Mouse (Mus musculus) heart, embryonic 12.5 days (tissue): ENCODE results near the gene Kifap3. TPM values are rescaled to one million over a fixed set of nuclear protein-coding genes. Genes with fewer than 3 reads are reported as not detected.

Experiments used
- ATAC-seq: fragments of 200-750 bp; cut with Nextera tagmentation; 2 replicates; pipeline ENCODE4 v1.8.0; 2017; ENCODE audit warnings: moderate TSS enrichment, moderate library complexity; ENCODE audit not compliant: insufficient number of reproducible peaks, low FRiP score
- H3K27ac ChIP-seq: fragments of 300-500 bp; sonication (generic); 2 replicates; pipeline ENCODE4 v1.5.1; 2016; ENCODE audit warnings: mild to moderate bottlenecking, moderate library complexity; ENCODE audit not compliant: poor library complexity, severe bottlenecking
- H3K27me3 ChIP-seq: fragments of 300-500 bp; sonication (generic); replicated peaks from 2 replicates; pipeline ENCODE4 v1.6.1; 2016; ENCODE audit warnings: mild to moderate bottlenecking, moderate library complexity
- H3K36me3 ChIP-seq: fragments of 300-500 bp; sonication (generic); 2 replicates; pipeline ENCODE4 v1.6.1; 2016; ENCODE audit warnings: mild to moderate bottlenecking, moderate library complexity
- H3K4me1 ChIP-seq: fragments of 300-500 bp; sonication (generic); replicated peaks from 2 replicates; pipeline ENCODE4 v1.6.1; 2016; ENCODE audit warnings: mild to moderate bottlenecking
- H3K4me2 ChIP-seq: fragments of 300-500 bp; sonication (generic); 2 replicates; pipeline ENCODE4 v1.6.1; 2016; ENCODE audit warnings: mild to moderate bottlenecking, moderate library complexity
- H3K4me3 ChIP-seq: fragments of 300-500 bp; sonication (generic); 2 replicates; pipeline ENCODE4 v1.5.1; 2016; ENCODE audit warnings: mild to moderate bottlenecking
- H3K9ac ChIP-seq: fragments of 300-500 bp; sonication (generic); 2 replicates; pipeline ENCODE4 v1.6.1; 2016; ENCODE audit warnings: mild to moderate bottlenecking, moderate library complexity
- H3K9me3 ChIP-seq: fragments of 300-500 bp; sonication (generic); replicated peaks from 2 replicates; pipeline ENCODE4 v1.6.1; 2016; ENCODE audit warnings: mild to moderate bottlenecking, moderate library complexity
- WGBS: fragments of 180-500 bp; shearing (Covaris S2); methylation state at CpG from one replicate; pipeline ENCODE4 v1.1.7; 2016; 5-methylcytosine and 5-hydroxymethylcytosine counted together
- polyA plus RNA-seq: library from polyadenylated mRNA; unstranded; fragments of >200 nt; fragmentation: Nextera tagmentation; extraction: Ambion mirVana; gene quantifications from 2 replicates; pipeline ENCODE4 v1.2.1, GENCODE M21; 2016

Gene Kifap3
- polyA plus RNA-seq, 1 experiment from 2014 or later = 23.9 TPM

DNA sequence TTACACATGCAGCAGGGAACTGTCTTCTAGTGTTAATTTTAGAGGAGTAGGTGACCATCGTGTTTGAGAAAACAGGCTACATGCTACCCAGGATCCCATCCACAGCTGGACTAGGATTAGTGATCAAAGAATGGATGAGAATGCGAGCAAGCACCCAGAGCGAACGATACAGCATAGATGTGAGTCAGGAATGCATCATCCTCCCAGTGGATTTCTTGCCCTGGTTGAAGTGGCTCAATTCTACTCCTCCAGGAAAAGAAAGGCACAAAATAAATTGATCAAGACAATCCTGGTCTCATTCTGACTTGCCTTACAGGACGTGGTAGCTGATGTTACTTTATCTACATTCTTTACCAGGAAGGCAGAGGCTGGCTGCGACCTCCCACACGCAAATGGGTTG is 149.5 kb downstream of the Kifap3 start, which contains the start of gene Scyl3:
Gene Scyl3, plus strand, starts transcription at position 255 of the 400 bp plus-strand sequence.
- 70% methylated on average over 7 of the region's 7 CpGs for whole genome bisulfite sequencing
- H3K4me1 ChIP-seq = peaks cover 15% of the 10 kb centered on the region
- H3K9ac ChIP-seq = peak within 1 kb of the TSS; percentile 98
- H3K27ac ChIP-seq = peak within 1 kb of the TSS; percentile 43
- no peaks in the 10 kb centered on the region for H3K27me3 ChIP-seq
- no peaks in the 10 kb centered on the region for H3K9me3 ChIP-seq
- peak within 1 kb of the TSS; percentile 92 for H3K4me3 ChIP-seq
- peak within 1 kb of the TSS; percentile 95 for H3K4me2 ChIP-seq
- ATAC-seq = no peak
- H3K36me3 ChIP-seq = peaks cover 7% of the 10 kb centered on the region; the same call in 1 of the 2 replicates

DNA sequence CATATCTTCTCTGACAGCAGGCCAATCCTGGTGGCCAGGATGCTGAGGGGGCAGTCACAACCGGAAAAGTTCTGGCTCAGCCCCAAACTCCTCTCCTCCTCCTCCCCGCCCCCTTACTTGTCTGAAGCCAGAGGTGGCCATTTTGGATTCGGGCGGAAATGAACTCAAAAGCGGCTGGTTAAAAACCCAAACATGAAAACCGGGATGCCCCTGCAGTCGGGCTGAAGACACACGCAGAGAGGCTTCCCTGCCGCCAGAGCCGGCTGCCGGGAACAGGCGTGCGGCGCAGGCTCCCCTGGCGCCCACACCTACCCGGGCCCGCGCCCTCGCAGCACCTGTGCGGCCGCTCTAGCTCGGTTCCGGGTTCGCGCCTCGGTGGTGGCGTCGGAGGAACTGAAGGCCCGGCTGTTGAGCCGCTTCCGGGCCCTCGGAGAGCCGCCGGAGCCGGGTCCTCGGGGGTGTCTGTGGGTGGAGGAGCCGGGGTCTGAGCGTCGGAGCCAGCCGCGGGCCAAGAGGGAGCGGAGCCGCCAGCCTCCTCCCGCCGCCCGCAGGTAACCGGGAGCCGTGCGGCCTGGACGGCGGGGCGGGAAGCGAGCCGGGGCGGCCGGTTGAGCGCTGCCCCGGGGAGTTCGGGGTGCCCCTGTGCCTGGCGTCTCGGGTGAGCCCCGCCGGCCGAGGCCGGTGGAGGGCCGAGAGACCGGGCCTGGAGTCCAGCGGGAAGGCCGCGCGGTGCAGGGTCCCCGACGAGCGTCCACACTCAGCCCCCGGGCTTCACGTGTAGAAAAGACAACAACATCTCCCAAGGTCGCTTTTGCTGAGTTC is 150.5 kb downstream of the Kifap3 start:
- peak overlapping the region; percentile 43 for H3K27ac ChIP-seq
- peak; percentile 94 for ATAC-seq

DNA sequence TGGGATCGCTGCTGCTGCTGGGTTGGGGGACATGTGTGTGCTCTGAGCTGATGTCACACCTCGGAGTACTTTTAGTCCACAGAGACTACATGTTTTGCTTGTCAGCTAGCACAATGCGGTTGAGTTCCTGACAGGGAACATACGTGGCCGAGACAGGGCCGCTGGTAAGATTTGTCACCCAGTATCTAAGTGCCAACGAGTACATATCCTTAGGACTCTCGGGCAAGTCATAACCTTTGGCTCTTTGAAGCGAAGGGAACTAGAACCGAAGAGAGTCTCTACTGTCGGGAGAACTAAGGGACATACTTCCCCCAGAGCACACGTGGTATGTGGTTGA is 151.0 kb downstream of the Kifap3 start:
- Histone ChIP-seq H3K36me3 (peaks cover 21% of the 10 kb centered on the region), H3K4me1 (peaks cover 15% of the 10 kb centered on the region), H3K4me3 (peak overlapping the region; percentile 92), H3K4me2 (peak overlapping the region; percentile 95), H3K27ac (peak overlapping the region; percentile 43; the same call in 1 of the 2 replicates), H3K9me3 (no peaks in the 10 kb centered on the region), H3K9ac (peak overlapping the region; percentile 98), H3K27me3 (no peaks in the 10 kb centered on the region)
- no peak for ATAC-seq
- WGBS = 2% methylated on average over 12 of the region's 12 CpGs

More for the DNA sequence above, 150.5 kb downstream of the Kifap3 start:
- under 1% methylated on average over 75 of the region's 77 CpGs for WGBS
- Histone ChIP-seq H3K36me3 (peaks cover 15% of the 10 kb centered on the region), H3K9ac (peak overlapping the region; percentile 98), H3K27me3 (no peaks in the 10 kb centered on the region), H3K4me1 (peaks cover 15% of the 10 kb centered on the region), H3K4me3 (peak overlapping the region; percentile 92), H3K9me3 (no peaks in the 10 kb centered on the region), H3K4me2 (peak overlapping the region; percentile 95)

DNA sequence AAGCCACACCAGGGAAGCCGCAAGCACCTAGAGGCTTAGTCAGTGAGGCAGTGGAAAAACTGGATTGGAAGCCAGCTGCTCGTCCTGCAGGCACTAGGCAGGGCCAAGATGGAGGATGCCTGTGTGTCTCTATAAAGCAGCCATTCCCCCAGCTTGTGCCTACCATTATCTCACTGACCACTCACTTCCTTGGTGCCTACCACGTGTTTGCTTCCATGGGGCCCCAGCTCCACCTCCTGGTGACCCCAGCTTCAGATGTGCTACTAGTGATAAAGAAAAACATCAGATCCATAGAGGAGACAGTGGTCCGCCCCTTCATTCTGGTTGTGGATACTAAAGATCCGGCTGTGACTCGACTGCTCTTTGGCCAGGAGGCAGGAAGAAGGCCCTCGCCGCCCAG is 152.4 kb downstream of the Kifap3 start:
- Histone ChIP-seq H3K27me3 (no peaks in the 10 kb centered on the region), H3K36me3 (peaks cover 34% of the 10 kb centered on the region), H3K4me2 (0 out of 2 replicates have a peak overlapping the region, but pooled peaks have one; percentile 95), H3K4me3 (no peak overlapping the region), H3K27ac (no peak overlapping the region), H3K4me1 (peaks cover 15% of the 10 kb centered on the region), H3K9ac (no peak overlapping the region), H3K9me3 (no peaks in the 10 kb centered on the region)
- ATAC-seq = no peak
- 71% methylated on average over 8 of the region's 8 CpGs for WGBS

DNA sequence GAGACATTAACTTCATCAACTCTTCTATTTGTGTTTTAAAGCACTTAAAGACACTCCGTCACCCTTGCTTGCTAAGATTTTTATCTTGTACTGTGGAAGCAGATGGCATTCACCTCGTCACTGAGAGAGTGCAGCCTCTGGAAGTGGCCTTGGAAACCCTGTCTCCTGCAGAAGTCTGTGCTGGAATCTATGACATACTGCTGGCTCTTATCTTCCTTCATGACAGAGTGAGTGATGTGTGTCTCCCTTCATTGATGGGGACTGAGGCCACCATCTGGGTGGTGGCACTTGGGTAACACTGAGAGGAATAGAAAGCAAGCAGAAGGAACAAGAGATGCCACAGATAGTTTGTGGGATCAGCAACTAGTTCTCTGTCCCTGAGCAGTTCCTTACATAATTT is 155.2 kb downstream of the Kifap3 start:
- Histone ChIP-seq H3K9me3 (no peaks in the 10 kb centered on the region), H3K4me2 (no peak overlapping the region), H3K27me3 (no peaks in the 10 kb centered on the region), H3K27ac (no peak overlapping the region), H3K4me1 (peaks cover 15% of the 10 kb centered on the region), H3K9ac (no peak overlapping the region), H3K36me3 (peaks cover 57% of the 10 kb centered on the region), H3K4me3 (no peak overlapping the region)
- no peak for ATAC-seq
- WGBS = 40% methylated on average over 2 of the region's 2 CpGs

DNA sequence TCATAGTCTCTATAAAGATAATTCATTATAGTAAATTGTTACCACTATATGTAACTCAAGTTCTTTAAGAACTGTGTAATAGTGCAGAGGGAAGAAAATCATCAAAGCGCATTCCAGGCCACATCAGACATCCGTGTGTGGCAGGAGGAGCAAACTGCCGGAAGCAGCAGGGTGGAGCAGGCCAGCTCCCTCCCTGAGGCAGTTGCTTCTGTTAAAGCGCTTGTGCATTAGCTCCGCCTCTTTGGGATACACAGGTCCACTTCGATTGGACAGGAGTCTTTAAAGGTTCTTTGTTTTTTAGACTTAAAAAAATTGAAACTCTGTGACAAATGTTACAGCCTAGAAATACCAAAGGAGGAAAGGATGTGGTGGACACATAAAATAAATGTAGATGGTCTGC is 162.7 kb downstream of the Kifap3 start:
- Histone ChIP-seq H3K9me3 (no peaks in the 10 kb centered on the region), H3K9ac (no peak overlapping the region), H3K4me2 (no peak overlapping the region), H3K36me3 (peaks cover 89% of the 10 kb centered on the region), H3K4me3 (no peak overlapping the region), H3K27ac (no peak overlapping the region), H3K27me3 (no peaks in the 10 kb centered on the region), H3K4me1 (no peaks in the 10 kb centered on the region)
- 68% methylated on average over 6 of the region's 6 CpGs for WGBS
- ATAC-seq = no peak

DNA sequence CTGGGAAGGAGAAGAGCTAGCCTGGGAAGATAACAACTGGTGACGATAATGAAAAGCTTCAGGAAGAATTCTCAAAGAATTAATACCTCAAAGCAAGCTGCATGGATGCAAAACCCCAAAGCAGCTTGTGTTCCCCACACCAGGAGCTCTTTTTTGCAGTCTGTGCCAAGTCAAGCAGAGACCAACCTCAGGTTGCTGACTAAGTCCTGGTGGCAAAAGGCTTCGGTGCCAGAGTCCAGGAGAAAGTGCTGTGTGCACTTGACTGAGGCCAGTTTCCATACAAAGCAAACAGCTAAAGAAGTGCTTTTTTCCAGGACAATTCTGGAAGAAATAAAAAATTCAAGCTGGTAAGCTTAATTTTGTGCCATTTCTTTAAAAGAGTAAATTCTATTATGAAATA is 174.0 kb downstream of the Kifap3 start:
- Histone ChIP-seq H3K27me3 (no peaks in the 10 kb centered on the region), H3K4me3 (no peak overlapping the region), H3K4me2 (no peak overlapping the region), H3K9me3 (no peaks in the 10 kb centered on the region), H3K4me1 (no peaks in the 10 kb centered on the region), H3K36me3 (peaks cover 70% of the 10 kb centered on the region), H3K27ac (no peak overlapping the region), H3K9ac (no peak overlapping the region)
- WGBS = 91% methylated on average over 2 of the region's 2 CpGs
- no peak for ATAC-seq

DNA sequence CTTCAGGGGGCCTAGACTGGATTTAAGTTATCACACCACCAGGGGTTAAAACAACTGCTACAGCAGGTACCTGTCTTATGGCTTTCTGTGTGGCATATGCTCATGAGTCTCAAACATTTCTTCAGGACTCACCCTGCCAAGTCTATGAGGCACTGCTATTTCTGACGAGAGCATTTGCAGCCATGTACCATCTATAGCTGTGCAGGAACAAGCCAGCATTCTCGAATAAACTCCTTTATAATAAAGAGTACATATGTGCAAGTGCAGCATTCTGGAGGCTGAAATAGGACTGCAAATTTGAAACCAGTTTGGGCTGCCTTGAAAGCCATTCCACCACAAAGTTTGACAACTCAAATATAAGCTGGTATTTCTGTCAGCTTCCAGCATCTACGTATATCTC is 178.7 kb downstream of the Kifap3 start:
- Histone ChIP-seq H3K27me3 (no peaks in the 10 kb centered on the region), H3K9ac (no peak overlapping the region), H3K36me3 (peaks cover 51% of the 10 kb centered on the region), H3K4me2 (no peak overlapping the region), H3K4me1 (no peaks in the 10 kb centered on the region), H3K4me3 (no peak overlapping the region), H3K9me3 (no peaks in the 10 kb centered on the region), H3K27ac (no peak overlapping the region)
- ATAC-seq = no peak
- 80% methylated on average over 3 of the region's 3 CpGs for WGBS

DNA sequence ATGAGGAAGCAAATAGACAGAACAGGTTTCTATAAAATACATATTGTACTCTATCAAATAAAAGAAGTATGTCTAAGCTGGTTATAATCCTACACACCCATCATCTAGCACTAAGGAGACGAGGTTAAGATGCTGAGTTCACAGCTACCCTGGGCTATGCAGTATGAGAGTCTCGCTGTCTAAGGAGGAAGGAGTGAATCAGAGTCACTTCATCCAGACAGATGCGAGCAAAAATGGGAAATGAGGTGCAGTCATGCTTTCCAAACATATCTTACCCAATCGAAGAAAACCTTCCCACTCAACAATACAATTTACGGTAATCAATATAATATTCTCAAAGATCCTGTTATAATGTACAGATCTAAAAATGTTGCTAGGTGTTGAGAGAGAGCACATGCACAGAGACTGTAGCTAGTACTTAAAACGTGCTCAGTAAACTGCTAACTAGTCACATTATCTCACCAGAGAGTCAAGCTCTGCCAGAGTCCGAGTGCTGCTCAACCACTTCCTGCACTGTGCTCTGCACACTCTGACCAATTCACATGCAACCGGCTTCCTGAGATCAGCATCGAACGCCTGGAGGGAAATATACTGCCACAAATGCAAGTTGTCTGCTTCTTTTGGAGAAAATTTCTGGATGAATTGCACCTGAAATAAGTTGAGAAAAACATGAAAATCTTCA is 184.8 kb downstream of the Kifap3 start:
- Histone ChIP-seq H3K9ac (no peak overlapping the region), H3K4me2 (no peak overlapping the region), H3K4me3 (no peak overlapping the region), H3K27ac (no peak overlapping the region), H3K36me3 (peaks cover 33% of the 10 kb centered on the region), H3K9me3 (no peaks in the 10 kb centered on the region), H3K4me1 (no peaks in the 10 kb centered on the region), H3K27me3 (no peaks in the 10 kb centered on the region)
- 85% methylated on average over 10 of the region's 10 CpGs for WGBS
- ATAC-seq = no peak
